Comparison of ENCODE assay signal across 8 mouse cellular contexts in the genomic region with DNA sequence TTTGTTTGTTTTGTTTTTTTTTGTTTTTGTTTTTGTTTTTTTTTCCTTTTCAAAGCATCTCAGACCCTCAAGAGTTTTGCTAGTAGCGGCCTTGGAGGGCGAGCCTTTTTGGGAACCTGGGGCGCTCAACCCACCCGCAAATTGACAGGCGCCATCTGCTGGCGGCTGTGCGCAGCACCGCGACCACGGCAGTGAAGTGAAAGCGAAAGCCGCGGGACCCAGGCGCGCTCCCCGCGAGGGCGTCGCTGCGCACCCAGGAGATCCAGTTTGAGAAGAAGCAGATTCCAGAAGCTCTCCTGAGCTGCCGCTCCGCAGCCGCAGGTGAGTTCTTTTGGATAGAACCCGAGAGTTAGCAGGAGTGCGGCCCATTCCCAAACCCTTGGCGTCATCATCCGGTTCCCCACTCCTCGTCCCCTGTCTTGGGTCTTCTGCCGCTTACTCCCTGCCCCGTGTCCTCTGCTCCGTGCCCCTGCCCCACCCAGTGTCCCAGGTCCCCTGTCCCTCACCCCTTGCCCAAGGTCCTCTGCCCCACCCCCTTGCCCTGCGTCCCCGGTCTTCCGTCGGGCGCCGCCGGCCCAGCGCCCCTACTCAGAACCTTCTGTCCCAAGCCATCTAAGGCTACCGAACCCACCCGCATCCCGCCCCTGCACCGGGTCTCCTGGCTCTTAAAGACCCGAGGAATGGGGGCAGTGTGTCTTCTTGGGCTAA. TPM values are rescaled to one million over a fixed set of nuclear protein-coding genes. Genes with fewer than 3 reads are reported as not detected.
DNase-seq lines count a peak whose midpoint lies in the region.

No protein-coding gene starts in this region.

- 2% methylated on average over 44 of the region's 44 CpGs for WGBS in midbrain, embryonic 10.5 days

- 0 out of 2 replicates have a peak, but pooled peaks cover under 1% of the 10 kb centered on the region for H3K9me3 ChIP-seq in midbrain, embryonic 10.5 days (replicated peaks)

- H3K36me3 ChIP-seq in midbrain, embryonic 10.5 days, result no peaks in the 10 kb centered on the region

- H3K4me3 ChIP-seq in midbrain, embryonic 10.5 days, result peak overlapping the region; percentile 75

- H3K27me3 ChIP-seq in midbrain, embryonic 10.5 days (ENCODE audit: low read depth, poor library complexity, severe bottlenecking), result peaks cover 83% of the 10 kb centered on the region

- peaks cover 13% of the 10 kb centered on the region for H3K4me1 ChIP-seq in midbrain, embryonic 10.5 days

- peak overlapping the region; percentile 70 for H3K27ac ChIP-seq in midbrain, embryonic 10.5 days (replicated peaks)

- DNase-seq in adrenal gland, adult 8-10 months, result peak; percentile 79
- DNase-seq in embryo, embryonic 9.5 days (ENCODE audit: extremely low spot score), result peak; percentile 70
- DNase-seq in heart, adult 11 months, result peak; percentile 99
- peak; percentile 79 for DNase-seq in kidney, adult 11 months
- DNase-seq in left cerebral cortex, postnatal 4 days, result peak; percentile 83
- DNase-seq in midbrain, embryonic 10.5 days (ENCODE audit: low spot score), result peak; percentile 82
- peak; percentile 82 for DNase-seq in right cerebral cortex, postnatal 25 days
- peak; percentile 88 to 89 for DNase-seq in urinary bladder, postnatal 36 days (ENCODE audit: low spot score in 2 of 2)

- intact Hi-C loops in left cerebral cortex, postnatal 4 days (cut with DNase I), result no loop called here

RNA-seq across cellular contexts. Expression of a gene that starts 1.1 kb away (rescaled TPM):
- 10 to 100 TPM; 53.9 to 71.1 (median 67.2) TPM for total RNA-seq in adrenal gland, adult 8-10 months (2022)
- 1 to 10 TPM; 3.1 to 3.5 TPM for total RNA-seq in left cerebral cortex, postnatal 4 days (2021)
- polyA plus RNA-seq in midbrain, embryonic 10.5 days (2016; fragmentation: Nextera tagmentation; extraction: Ambion mirVana), result 0.53 and 0.63 TPM in 2 replicates

RNA-seq across cellular contexts. Expression of a gene that starts 6.9 kb away (rescaled TPM):
- 10 to 100 TPM; 30.4 to 41.2 (median 36.4) TPM for total RNA-seq in adrenal gland, adult 8-10 months (2022)
- total RNA-seq in left cerebral cortex, postnatal 4 days (2021), result 1 to 10 TPM; 1.3 to 1.9 TPM
- polyA plus RNA-seq in midbrain, embryonic 10.5 days (2016; fragmentation: Nextera tagmentation; extraction: Ambion mirVana), result 1.4 and 3.0 TPM in 2 replicates

RNA-seq across cellular contexts. Expression of a gene that starts 16.9 kb away (rescaled TPM):
- 10 to 100 TPM; 16.7 to 30.6 (median 25.5) TPM for total RNA-seq in adrenal gland, adult 8-10 months (2022)
- 1 to 10 TPM in 1 of 2 experiments, under 1 TPM in 1; 0.77 to 1.1 TPM for total RNA-seq in left cerebral cortex, postnatal 4 days (2021)
- polyA plus RNA-seq in midbrain, embryonic 10.5 days (2016; fragmentation: Nextera tagmentation; extraction: Ambion mirVana), result 0.49 and 0.52 TPM in 2 replicates

RNA-seq across cellular contexts. Expression of a gene that starts 17.1 kb away (rescaled TPM):
- total RNA-seq in adrenal gland, adult 8-10 months (2022), result 10 to 100 TPM; 19.5 to 22.2 (median 21.3) TPM
- total RNA-seq in left cerebral cortex, postnatal 4 days (2021), result 1 to 10 TPM; 2.2 to 3.6 TPM
- 0.93 and 1.3 TPM in 2 replicates for polyA plus RNA-seq in midbrain, embryonic 10.5 days (2016; fragmentation: Nextera tagmentation; extraction: Ambion mirVana)

RNA-seq across cellular contexts. Expression of a gene that starts 34.2 kb away (rescaled TPM):
- total RNA-seq in adrenal gland, adult 8-10 months (2022), result 1 to 10 TPM; 1.3 to 1.8 (median 1.5) TPM
- total RNA-seq in left cerebral cortex, postnatal 4 days (2021), result not detected
- not detected in 2 replicates for polyA plus RNA-seq in midbrain, embryonic 10.5 days (2016; fragmentation: Nextera tagmentation; extraction: Ambion mirVana)

Comparison
In these comparisons a context has a peak if more than half of its experiments do, and no peak if none do; other contexts are left out.
1. Peak in every context shown above with its lines: DNase-seq, H3K4me3 ChIP-seq and H3K27ac ChIP-seq.
2. RNA of a gene that starts 1.1 kb away (total RNA-seq): 53.9 to 71.1 TPM in adrenal gland, adult 8-10 months; 3.1 to 3.5 TPM in left cerebral cortex, postnatal 4 days; every median in the first group is over 10 times any median in the second.
3. RNA of a gene that starts 6.9 kb away (total RNA-seq): 30.4 to 41.2 TPM in adrenal gland, adult 8-10 months; 1.3 to 1.9 TPM in left cerebral cortex, postnatal 4 days; every median in the first group is over 10 times any median in the second.
4. RNA of a gene that starts 16.9 kb away (total RNA-seq): 16.7 to 30.6 TPM in adrenal gland, adult 8-10 months; 0.77 to 1.1 TPM in left cerebral cortex, postnatal 4 days; every median in the first group is over 4 times any median in the second.